Mouse (Mus musculus): ENCODE data around the gene Rarb.

The Rarb gene

GRCm38 (mm10) chr14:16735331-16736012, 83.5 kb downstream of the Rarb start:
- DNase-seq (ENCODE audit: low read depth), result no peak

DNA sequence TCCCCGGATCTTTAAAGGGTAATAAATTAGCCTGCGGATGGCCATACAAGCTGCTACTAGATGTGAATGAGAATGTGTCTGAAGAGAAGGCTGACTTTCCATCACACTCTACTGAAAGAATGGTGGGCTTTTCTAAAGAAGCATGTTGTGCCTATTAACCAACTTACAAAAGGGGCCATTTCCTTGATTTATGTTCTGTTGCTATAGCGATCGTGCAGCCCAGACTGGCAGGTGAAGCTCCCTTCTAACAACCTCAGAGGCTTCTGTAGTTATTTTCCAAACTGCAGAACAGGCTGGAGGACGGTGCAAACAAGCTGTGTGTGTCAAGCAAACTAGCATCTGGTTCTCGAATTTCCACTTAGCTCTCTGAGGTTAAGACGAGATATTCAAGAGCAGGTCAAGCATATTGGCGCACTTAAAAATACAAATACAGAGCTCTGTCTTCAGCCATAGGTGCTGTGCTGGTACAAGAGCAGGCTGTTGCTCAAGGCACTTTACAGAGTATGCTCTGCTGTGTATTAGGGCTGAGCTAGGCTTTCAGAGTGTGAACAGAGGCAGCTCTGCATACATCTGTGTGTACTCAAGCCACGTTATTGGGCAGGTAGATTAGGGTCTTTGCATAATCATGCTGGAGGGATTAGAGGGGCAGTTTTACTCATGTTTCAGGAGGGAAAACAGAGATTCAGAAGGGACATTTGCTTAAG, 85.2 kb downstream of the Rarb start:
- no peak for DNase-seq (ENCODE audit: low read depth)

GRCm38 (mm10) chr14:16732054-16732453, 86.9 kb downstream of the Rarb start:
- no peak for DNase-seq (ENCODE audit: low read depth)

DNA sequence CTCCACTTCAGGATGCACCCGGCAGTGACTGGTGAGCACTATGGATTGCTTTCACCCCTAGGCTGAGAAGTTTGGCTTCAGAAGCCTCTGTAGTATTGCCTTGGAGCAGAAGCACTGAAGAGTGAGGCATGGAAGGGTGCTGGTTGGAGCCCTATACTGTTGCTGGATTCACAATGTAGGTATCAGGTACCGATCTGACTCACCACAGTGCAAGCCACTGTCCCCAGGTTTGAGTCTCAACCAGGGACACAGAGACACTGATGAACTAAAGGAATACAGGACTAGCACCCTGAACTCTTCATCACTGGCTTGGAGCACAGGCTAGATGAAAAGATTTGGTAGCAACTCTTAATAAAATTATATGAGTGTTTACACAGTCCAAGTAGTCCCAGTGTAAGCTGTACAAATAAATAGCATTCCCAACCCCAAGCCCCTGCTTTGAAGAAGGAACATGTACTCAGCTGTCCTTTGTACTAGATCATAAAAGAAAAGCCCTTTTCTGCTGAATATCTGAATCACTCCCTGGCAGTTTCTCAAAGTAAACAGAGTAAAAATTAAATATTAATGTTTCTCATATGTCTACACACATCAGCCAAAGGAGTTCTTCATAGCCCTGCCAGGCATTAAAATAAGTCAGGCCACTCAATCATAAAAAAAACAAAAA, 90.6 kb downstream of the Rarb start:
- DNase-seq (ENCODE audit: low read depth), result peak; percentile 61

GRCm38 (mm10) chr14:16723991-16724390, 95.0 kb downstream of the Rarb start:
- DNase-seq (ENCODE audit: low read depth), result no peak

DNA sequence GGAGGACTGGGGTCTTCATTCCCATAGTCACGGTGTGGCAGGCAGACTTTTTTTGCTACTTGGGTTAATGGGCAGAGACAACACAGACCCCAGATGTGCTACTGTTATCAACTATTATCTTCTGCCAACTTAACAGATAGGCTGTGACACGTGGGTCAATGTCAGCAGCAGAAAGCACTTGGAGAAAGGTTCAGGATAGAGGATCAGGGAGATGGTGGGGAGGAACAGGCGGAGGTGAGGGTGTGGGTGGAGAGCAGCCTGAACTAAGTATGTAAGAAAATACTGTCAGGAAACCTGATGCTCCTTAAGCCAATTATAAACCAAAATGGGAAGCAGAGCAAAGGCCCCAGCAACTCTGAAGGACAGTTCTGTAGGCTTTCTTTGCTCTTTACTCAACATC, 101.1 kb downstream of the Rarb start:
- no peak for DNase-seq (ENCODE audit: low read depth)

DNA sequence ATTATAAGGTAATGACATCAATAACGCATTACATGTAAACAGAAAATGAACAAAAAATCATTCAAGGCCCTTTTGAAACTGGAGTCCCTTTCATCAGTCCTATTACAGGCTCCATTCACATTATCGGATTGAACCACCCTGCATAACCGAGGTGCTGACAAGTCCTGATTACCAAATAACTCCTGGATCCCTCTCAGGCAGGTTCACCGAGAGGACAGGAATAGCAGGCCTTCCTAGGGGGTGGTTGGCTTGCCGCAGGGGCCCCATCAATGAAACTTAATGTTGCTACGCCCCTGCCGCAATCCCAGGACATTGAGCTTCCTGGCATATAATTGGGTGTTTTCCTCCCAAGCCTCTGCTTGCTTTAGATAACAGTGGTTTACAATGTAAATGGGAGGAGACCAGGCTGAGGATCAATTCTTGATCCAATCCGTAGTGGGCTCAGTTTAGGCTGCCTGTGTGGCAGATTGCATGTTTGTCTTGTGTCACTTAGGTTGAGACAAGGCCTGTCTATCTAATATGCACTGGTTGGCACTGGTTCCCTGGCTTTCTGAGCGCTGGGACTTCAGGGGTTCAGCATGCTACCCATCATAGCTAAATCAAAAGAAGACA, 104.5 kb downstream of the Rarb start:
- DNase-seq (ENCODE audit: low read depth), result peak; percentile 17

GRCm38 (mm10) chr14:16713773-16714172, 105.2 kb downstream of the Rarb start:
- no peak for DNase-seq (ENCODE audit: low read depth)

DNA sequence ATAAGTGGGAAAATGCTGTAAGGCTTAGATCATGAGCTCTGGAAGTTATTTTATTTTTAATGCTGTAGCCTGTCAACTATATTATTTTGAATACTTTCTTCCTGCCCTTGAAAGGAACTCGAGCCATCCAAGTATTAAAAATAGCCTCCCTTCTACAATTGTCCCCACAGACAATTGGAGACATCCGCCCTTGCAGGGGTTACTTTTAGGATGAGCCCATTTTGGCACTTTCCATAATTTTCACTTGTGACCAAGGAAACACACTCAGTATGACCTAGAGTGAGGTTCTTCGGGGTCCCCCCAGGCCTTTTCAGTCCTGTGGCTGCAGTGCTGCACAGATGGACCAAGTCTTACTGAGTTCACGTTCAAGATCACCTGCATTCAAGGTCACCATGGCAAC, 119.7 kb downstream of the Rarb start:
- no peak for DNase-seq (ENCODE audit: low read depth)

DNA sequence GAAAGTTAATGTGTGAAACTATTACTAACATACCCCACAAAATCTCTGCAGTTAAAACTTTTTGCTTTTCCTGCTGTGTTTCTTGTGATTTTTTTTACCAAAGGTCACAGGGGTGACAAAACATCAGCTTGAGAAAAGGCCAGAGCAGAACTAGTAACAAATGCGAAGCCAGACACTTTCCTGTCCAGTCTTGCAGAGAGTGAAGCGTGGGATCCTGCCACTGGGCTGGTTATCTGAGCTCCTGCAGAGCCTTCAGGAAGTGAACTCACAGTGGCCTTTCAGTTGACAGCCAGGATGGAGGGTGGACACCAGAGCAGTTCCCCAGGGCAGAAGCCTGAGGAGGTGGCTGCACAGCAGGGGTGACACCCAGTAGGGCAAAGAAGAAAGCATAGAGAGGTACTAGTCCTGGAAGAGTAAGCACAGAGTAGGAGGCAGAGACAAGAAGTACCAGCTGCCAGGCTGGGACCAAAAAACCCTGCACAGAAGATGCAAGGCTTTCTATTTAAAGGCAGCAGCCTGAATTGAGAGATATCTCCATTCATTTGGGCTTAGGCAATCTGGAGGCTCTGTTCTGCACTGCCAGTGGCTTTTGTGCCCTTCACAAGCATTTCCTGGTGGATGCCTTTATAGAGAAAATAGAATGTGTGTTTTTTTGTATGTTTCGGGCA, 123.4 kb downstream of the Rarb start:
- DNase-seq (ENCODE audit: low read depth), result no peak

DNA sequence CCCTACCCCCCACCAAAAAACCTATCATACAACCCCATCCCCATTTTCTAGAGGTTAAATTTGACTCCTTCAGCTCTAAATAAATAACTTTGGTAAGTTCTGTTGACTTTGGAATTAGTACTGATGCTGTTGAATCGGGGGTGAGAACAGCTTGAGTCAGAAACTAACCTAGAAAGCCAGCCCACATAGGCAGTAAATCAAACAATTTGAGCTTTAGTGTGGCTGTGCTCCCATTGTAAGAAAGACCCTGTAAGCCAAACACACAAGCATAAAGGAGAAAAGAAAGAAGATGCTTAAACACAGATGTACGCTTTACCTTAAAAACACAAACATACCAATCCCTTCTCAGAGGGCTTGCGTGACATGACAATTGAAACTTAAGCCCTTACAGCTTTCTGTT, 140.6 kb downstream of the Rarb start:
- no peak for DNase-seq (ENCODE audit: low read depth)

GRCm38 (mm10) chr14:16677081-16677480, 141.9 kb downstream of the Rarb start:
- no peak for DNase-seq (ENCODE audit: low read depth)

- no peak for DNase-seq (ENCODE audit: low read depth)
Measured at GRCm38 (mm10) chr14:16670571-16670970, 148.4 kb downstream of the Rarb start.

DNA sequence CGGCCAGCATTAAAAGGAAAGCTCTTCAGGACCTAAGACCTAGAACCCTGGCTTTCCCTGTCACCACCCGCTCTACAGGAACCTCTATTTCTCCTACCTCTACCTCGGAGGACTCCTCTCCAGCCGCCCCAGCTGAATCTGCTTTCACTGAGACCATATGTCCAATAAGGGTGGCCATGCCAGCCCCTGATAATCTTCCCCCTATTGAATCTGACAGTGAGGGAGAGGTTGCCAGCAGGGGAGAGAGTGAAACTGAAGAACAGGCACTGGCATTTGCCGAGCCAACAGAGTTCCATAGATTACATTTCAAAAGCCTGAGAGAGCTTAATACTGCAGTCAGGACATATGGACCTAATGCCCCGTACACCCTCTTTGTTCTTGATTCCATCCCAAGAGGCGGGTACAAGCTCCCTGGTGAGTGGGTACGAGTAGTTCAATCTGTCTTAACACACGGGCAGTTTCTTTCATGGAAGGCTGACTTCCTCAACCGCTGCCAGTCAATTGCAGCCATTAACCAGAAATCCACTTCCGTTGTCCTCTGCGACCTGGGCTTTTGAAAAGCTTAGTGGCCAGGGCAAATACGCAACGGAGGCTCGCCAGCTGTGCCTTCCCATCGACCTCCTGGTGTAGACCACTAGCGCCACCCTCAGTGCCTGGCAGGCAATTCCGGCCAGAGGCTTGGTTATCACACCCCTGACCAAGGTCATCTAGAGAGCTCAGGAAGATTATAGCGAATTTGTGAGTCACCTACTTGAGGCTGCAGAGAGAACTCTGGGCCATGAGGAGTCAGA, 179.6 kb downstream of the Rarb start:
- DNase-seq (ENCODE audit: low read depth), result no peak

- DNase-seq (ENCODE audit: low read depth), result no peak
Measured at GRCm38 (mm10) chr14:16613975-16614374, 205.0 kb downstream of the Rarb start.

GRCm38 (mm10) chr14:16605480-16605879, 213.5 kb downstream of the Rarb start:
- DNase-seq (ENCODE audit: low read depth), result peak; percentile 35

DNA sequence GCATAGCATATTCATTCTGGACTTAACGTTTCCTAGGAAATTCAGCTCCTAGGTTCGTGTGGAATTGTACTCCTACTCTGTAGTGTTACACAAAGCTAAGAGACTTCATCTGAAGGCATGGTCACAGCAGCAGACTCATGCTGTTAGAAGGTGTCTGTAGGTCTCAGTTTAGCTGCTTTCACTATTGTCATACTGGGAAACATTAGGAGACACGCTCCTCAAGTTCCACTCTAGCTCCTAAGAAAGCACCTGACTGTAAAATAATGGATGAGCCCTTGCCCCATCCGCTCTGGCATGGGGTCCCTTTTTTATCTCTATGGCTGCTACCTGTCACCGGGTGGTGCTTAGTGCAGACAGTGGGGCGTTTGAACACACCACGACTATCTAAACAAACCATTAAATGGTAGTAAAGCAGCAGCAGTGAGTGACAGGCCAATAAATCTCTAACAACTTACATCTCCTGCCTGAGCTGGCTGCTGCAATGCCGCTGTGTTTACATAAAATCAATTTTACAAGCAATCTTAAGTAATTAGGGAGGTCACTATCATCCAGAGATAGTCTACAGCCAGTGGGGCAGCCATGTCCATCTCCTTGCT, 214.4 kb downstream of the Rarb start:
- DNase-seq (ENCODE audit: low read depth), result no peak

GRCm38 (mm10) chr14:16603040-16603590, 215.8 kb downstream of the Rarb start:
- DNase-seq (ENCODE audit: low read depth), result peak; percentile 78

- no peak for DNase-seq (ENCODE audit: low read depth)
Measured at GRCm38 (mm10) chr14:16599224-16599623, 219.7 kb downstream of the Rarb start.

DNA sequence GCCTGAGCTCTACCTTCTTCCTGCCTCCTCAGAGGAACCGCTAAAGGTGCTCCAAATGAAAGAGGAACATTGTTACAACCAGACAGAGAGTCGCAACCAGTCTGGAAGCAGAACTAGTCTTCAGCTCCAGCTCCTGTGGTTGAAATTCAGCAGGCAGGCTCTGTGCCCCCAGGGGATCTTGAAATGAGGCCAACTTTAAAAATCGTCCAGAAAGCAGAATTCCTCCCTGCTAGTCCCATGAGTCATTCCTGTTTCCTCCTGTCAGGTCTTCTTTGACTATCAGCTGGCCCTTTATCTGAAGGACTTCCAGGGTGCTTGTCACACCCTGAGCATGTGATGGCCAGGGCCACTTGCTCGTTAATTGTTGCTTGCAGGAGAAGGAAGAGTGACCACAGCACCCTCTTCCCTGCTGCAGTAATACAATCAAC, 220.9 kb downstream of the Rarb start:
- DNase-seq (ENCODE audit: low read depth), result peak; percentile 90

DNA sequence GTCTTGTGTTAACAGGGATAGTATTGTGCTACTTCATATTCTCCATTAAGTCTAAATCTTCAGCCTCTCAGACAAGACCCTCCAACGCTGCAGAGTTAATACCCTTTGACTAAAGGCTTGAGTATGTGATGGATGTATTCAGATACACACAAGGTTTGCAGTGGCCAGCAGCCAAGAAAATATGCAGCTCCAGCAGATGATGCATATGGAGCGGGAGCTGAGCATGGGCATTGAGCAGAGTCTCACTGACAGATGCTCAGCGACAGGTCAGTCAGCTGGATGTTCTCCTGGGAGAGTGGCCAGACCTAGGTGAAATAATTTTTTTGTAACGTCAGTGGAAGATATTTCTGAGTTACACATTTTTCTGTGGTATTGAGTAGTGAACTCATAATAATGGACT, 229.8 kb downstream of the Rarb start:
- DNase-seq (ENCODE audit: low read depth), result peak; percentile 47

Data from NIH3T3 (cell line).